Mouse (Mus musculus) urinary bladder, postnatal 4 days (tissue): ENCODE measurements around the gene Usp48.

Experiments
- DNase-seq, 2 experiments: peaks; one replicate each; pipeline ENCODE4 v3.0.0; 2021 to 2022; ENCODE audit warnings: low spot score in 2 of 2

The Usp48 gene

DNA sequence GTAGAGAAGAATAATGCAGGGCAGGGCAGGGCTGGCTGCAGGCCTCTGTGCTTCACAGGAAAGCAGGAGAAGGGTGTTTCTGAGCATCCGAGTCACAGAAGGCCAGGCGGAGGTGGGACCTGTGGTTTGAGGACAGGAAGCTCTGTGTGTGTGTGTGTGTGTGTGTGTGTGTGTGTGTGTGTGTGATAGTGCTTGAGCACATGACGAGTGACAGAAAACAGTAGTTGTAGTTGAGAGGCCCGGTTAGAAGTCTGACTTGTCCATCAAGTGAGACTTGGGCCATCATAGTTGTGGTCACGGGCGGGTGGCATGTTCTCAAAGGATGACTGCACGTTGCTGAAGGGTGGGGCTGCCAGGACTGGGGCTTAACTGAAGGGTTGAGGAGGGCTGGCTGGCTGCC lies 16.1 kb downstream of the Usp48 start:
- DNase-seq, result no peak

DNA sequence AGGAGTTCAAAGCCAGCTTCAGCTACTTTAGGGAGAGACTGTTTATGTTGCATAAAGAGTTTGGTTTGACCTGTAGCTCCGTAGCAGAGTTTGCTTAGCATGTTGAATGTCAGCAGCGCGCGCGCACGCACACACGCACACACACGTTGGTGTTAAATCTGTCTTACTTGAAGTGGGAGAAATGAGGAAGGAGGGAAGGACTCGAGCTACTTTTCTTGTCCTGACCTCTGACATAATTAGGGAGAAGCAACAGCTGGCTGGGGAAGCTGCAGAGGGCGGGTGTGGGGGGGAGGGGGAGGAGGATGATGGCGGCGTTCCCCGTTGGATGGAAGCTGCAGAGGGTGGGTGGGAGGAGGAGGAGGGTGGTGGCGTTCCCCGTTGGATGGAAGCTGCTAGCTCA lies 16.7 kb downstream of the Usp48 start:
- no peak for DNase-seq

DNA sequence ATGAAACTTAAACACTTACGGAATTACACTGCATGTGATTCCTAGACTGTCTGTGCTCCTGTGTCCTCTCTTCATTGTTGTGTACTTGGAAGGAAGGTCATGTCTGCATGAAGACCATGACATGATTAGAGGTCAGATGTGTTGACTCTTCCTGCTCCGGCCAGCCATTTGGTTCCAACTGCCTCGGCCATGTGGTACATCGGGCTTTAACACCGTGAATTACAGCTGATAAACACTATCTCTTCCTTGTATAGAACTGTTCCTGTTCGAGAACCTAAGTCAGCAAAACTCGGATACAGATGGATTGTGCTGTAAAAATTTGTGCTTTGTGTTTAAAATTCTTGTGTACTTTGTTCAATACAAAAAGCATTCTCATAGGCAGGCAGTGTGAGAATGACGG lies 29.3 kb downstream of the Usp48 start:
- DNase-seq, result no peak

DNA sequence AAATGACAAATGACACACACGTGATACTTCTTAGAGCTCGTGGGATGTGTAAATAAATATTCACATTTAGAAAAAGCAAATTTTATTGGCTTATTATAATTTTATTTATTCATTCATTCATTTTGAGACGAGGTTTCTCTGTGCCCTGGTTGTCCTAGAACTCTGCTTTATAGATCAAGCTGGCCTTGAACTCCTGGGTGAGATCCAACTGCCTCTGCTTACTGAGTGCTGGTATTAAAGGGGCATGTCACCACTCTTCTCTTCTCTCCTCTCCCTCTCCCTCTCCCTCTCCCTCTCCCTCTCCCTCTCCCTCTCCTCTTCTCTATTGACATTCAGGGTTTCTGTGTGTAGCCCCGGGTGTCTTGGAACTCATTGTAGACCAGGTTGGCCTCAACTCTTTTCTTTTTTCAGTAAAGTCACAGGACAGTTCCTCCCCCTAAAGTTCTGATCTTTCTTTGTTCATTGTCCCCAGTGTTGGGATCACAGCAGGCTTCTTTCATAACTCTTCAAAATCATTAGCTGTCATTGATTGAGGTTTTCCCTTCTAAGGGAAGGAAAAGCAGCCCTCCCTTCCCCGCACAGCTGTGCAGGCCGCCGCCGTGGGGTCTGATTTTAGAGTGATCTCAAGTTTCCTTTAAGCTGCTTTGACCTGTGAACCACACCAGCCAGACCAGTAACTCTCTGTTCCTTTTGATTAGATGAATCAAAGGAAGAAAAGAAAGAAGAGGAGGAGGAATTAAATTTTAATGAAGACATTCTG lies 34.1 kb downstream of the Usp48 start:
- DNase-seq, result no peak

DNA sequence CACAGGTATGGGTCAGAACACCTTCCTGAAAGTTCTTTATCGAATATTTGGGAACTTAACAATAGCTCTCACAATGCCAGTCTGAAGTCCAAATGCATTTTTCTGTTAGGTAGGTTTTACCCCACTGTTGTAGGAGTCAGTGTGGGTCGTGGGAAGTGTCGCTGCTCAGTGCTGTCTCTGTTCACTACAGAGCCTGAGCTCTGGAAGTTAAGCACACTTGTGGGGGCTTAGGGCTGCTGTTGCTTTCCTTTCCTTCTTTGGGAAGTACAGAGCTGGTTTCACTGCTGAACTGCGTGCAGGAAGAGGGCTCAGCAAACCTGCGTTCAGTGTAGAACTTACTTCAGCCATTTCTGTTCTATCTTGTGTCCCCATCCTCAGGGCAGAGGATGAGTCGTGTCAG lies 34.8 kb downstream of the Usp48 start:
- no peak for DNase-seq

DNA sequence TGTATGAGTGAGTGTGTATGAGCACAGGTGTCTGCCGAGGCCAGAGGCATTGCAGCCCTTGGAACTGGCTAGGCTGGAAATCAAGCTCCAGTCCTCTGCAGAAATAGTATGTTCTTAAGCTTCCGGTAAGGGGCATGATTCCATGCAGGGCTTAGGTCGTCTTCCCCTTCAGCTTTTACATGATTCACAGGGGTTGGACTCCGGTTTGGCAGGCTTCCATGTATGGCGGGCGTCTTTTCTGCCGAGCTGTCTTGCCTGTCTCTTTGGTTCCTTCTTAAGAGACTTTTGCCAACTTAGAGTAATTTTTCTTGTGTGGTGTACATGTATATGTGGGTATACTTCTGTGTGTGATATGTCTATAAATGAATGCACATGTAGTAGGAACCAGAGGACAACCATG lies 35.8 kb downstream of the Usp48 start:
- peak in 1 of 2 experiments; percentile 64 for DNase-seq

DNA sequence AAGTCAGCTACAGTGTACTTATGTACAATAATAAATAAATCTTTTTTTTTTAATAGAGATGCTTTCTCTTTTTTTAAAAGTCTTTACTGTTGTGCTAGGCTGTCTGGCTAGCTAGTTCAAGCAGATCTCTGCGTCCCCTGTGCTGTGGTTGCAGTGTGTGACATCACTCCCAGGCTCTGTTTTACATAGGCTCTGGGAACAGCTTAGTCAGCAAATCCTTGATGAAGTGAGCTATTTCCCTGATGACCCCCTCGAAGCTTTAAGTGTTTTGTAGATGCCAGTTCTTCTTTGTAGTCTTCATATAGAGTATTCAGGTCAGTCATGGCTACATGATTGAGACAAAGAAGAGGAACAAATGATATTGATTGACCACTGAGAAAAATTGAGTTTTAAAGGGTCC lies 36.6 kb downstream of the Usp48 start:
- no peak for DNase-seq

DNA sequence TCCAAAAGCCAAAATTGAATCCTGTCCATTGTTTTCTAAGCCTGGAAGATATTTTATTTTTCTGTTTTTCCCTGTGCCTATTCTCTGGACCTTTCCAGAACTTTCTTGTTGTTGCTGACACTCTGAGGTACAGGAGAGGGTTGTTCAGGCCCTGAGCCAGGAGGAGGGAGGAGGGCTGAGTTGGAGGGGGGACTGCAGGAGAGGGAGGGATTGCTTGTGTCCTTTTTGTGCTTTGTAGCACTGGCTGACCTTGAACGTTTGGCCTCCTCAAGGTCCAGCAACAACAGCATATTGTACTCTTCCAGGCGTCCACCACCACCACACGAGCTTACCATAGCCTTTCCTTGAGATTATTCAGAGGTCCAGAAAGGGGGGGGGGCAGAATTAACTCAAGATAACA lies 38.0 kb downstream of the Usp48 start:
- peak in 1 of 2 experiments; percentile 68 for DNase-seq

DNA sequence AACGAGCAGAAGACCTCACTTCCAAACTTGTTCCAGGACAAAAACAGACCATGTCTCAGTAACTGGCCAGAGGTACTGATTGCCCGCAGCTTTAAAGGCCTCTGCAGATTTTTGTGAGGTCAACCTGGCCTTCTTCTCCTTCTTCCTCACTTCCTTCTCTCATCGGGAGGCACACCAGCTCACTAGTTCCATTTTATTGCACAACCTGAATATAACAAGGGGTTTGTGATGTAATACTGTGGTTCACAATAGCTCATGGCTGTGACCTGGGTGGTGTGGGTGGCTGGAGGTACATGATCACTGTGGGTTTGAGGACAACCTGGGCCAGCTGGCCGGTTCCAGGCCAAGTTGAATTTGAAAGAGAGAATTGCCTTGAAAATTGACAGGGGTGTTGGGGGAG lies 39.8 kb downstream of the Usp48 start:
- DNase-seq, result no peak

DNA sequence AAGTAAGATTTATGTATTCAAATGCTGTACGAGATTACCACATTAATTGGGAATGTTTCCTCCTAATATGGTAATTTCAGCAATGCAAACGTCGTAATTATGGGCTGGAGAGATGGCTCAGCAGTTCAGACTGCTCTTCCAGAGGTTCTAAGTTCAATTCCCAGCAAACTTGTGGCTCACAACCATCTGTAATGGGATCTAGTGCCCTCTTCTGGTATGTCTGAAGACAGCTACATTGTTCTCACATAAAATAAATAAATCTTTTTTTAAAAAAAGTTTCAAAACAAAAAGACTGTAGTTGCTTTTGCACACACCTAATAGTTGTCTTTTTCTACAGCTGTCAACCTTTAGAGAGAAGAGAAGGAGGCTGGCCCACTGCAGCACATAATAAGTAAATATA lies 43.0 kb downstream of the Usp48 start:
- no peak for DNase-seq

DNA sequence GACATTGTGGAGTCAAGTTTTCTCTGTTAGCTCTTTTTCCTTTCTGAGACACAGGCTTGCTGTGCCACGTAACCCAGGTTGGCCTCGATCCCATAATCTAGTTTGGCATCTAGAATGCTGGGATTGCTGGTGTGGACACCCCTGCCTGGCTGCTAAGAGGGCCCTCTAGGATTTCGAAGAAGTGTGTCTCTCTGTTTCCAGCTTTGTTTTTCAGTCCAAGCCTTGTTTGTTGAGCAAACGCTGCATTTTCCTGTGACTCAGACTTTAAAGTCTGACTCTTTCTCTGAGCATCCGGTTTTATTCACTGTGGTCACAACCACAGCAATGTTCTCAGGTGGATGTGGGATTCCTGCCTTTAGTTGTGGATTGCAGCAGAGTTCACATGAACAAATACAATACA lies 48.0 kb downstream of the Usp48 start:
- DNase-seq, result no peak

DNA sequence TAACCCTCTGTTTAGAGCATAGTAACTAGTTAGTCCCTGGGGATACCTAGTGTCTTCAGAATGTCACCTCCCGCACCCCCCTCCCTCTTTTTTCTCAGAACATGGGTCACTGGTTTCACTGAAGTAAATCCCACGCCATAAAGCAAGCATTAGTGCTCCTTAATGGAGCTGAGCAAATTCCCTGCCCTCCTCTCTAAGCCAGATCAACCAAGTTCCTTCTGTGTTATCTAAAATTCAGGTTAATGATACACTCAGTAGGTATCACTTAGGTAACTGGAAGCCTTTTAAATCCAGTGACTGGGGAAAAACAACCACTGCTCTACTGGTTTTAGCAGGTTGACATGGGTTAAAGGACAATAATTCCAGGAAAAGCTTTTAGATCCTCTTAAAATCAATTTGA lies 48.5 kb downstream of the Usp48 start:
- DNase-seq, result no peak

DNA sequence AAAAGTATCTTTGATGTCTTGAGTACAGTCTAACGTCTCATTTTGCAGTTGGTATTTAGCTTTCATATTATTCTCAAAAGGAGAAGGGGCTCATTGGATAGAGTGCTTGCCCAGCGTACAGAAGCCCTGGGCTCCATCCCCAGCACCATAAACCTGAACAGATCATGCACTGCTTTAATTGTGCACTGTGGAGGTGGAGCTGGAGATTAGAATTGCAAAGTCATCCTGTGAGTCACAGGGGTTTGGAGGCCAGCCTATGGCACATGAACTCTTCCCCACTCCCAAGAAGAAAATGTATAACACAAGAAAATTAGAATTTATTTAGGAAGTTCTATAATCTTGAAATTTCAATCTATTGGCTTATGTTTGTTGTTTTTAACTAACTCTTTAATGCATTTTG lies 49.9 kb downstream of the Usp48 start:
- no peak for DNase-seq

DNA sequence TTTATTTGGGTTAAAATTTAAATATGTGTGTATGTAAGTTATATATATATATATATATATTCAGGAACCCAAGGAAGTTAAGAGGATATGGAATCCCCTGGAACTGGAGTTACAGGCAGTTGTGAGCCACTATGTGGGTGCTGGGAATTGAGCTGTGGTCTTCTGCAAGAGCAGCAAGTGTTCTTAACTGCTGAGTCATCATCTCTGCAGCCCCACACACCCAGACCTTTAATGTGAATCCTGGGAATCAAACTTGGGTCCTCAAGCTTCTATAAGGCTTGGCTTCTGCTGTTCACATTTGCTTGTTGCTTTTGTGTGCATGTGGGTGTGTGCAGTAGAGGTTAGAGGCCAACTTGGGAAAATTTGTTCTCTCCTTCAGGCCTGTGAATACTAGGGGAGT lies 52.7 kb downstream of the Usp48 start:
- no peak for DNase-seq

DNA sequence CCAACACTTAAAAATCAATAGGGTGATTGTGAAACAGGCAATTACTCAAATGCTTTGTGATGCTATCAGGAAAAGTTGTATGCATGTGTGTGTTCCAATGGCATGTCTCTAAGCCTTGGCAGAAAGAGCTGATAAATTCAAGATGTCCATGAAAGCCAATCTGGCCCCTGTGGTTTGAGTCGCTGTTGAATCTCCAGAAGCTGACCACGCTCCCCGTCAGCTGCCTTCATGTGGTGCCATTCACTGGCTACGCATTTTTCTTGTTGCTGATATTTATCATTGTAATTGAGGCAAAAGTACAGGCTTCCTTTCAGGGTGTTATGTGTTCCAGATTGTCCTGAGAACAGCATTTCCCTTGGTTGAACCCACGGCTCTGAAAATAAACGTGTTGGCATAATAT lies 54.1 kb downstream of the Usp48 start:
- no peak for DNase-seq

DNA sequence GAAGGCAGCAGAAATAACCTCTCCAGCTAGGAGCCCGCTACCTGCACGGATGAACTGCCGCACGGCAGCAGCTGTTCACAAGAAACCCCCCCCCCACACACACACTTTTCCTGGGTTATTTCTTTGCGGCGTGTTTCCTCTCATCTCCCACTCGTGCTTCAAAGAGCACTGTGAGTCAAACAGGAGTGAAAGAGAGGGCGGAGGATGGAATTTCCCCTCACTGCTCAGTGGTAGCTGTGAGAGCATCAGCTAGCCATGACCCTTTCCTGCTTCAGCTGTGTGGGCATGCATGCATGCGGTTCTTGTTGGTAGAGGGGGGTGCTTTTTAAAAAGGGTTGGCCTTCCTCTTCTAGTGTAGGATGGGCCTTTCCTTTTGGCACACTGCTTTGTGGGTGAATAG lies 54.7 kb downstream of the Usp48 start:
- DNase-seq, result no peak

DNA sequence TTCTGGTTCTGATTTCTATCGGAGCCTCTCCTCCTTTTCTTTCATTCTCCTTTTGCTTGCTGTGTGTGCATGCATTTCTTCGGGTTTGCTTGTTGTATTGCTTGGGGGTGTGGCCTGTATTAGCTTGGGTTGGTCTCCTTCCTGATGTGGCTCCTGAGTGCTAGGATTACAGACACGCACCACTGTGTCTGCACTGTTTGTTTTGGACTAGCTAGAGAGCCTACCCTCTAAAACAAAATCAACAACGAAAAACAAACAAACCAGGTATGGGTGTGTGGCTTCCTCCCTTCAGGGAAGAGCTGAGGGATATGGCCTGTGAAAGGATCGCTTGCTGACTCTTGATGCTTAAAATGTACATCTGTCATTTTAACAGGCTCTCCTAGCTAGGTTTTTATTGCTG lies 57.4 kb downstream of the Usp48 start:
- no peak for DNase-seq

DNA sequence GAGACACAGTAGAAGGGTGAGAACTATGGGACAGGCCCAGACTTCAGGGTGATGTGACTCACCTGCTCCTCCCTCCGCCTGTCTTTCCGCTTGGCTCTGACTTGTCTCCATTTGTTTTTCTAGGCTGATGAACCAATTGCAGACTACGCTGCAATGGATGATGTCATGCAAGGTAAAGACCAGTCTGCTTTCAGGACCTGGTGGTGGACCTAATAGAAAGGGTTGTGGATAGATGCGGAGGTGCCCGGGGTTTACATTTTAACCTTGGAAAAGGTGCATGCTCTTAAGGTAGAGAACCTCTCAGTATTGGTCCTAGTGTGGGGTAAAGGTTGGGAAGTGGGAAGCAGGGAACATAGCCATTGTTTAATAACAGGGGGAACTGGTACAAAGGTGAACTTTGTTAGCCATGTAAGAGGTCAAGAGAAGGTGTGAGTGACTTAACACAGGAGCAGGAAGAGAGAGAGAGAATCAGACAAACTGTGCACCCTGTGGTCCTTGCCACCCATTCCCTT lies 59.3 kb downstream of the Usp48 start:
- no peak for DNase-seq

DNA sequence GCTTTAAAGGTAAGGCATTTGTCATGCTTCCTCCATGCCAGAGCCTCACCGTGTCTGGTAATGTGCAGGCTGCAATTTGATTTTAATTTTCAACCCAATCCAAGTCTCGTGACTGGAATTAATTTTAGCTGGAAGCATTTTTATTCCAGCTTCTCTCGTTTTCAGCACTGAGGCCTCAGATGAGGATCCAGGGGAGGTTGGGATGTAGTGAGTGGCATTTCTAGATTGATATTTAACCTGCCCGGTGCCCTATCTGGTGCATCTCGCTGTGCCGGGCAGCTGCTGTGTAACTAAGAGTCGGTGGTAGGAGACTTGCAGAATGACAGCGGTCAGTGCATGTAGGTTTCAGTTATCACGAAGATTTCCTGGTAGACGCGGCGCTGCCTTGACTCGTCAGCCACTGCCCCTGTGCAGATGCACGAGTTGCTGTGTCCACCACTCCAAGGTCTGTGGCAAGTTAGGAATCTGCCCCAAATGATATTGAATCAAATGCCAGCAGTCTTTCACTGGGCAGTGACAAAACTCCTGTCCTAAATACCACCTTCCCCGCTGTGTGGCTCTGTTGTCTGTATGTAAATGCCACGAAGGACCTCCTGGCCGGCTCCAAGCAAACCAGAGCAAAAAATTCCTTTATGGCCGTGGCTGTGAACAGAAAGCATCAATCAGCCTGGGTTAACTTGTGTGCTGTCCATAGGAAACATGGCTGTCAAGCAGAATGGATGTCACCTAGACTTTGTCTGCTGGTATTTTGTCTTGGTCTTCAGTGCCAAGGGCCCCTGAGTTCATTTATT lies 61.9 kb downstream of the Usp48 start:
- no peak for DNase-seq

DNA sequence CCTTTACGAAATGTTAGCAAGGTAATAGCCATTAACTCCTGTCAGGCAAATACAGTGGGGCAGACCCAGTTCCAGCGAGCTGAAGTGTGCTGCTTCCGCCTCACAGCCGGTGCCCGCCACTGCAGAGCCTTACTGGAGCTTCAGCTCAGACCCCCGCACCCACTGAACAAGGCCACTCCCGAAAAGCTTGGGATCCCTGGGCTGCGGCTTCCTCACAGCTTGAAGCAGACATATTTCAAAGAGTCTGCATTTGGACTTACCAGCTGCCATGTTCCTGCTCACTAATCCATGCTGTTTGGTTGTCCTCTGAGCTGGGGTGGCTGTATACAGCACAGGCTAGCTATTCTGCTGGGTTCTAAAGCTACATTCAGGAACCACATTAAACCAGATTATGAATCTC lies 64.1 kb downstream of the Usp48 start:
- DNase-seq, result no peak

DNA sequence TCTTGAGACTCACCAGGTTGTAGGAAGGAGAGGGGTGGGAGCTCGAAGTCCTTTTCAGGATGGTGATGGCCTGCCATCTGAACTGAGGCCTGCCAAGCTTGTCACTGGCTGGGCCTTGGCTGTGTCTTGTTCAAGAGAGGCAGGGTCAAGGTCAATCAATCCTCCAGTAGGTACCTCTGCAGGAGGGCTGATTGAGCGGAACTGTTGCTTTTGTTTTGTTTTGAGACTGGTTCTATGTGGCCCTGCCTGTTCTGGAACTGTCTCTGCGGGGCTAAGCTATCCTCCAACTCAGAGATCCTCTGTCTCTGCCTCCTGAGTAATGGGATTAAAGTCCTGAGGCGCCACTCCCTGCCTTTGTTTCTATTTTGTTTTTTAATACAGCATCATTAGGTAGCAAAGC lies 66.0 kb downstream of the Usp48 start:
- DNase-seq, result no peak

DNA sequence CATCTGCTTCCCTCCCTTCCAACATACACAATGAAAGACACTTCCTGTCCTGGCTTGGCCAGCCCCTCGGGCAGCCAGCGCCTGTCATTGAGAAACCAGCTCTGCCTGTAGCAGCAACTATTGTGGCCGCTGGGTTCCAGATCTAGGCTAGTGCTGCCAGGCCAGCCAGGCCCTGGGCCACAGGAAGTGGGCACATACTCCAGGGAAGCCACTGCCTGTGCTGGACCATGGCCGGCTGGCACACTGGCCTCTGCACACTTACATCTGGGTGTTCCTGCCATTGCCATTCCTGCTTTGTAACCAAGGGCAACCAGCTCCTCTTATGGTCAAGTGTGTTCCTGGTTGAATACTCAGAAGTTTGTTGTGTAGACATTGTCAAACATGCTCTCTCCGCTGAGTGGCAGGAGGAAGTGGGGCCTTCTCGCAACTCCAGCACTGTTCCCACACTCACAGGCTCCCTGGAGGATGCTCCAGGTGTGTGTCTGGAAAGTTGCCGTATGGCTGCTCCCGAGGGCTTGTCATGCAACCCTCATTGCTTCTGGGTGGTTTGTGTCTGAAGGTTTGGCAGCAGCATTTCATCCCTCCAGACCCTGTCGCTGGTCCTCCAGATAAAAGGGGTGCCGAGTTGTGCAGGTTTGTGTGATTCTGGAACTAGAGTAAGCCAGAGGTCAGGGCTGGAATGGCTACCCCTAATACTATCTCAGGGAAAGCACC lies 67.0 kb downstream of the Usp48 start:
- DNase-seq, result no peak

DNA sequence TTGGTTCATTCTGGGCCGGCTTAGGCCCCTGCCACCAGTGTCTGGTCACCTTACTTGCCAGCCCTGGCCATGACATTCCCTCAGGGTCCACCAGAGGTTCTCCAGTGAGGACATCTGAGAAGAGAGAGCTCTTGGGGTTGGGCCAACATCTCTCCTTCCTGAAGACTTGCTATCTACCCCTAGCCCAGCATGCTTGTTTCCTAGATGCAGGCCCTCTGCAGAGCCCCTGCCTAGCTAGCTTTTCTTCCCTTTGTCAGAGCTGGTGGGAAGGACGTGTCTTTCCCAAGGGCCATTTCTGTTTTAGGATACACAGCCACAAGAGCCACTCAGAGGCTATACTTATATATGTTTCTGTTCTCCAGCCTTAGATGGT lies 67.5 kb downstream of the Usp48 start:
- DNase-seq, result no peak
